Mouse (Mus musculus) G1E (cell line): ENCODE measurements around the gene Syngr4. TPM values are rescaled to one million over a fixed set of nuclear protein-coding genes. Genes with fewer than 3 reads are reported as not detected.

Experiments
- ATAC-seq: 2 replicates; pipeline ENCODE4 v1.8.0; 2016; ENCODE audit warnings: mild to moderate bottlenecking; ENCODE audit not compliant: insufficient number of reproducible peaks, poor library complexity, low FRiP score, severe bottlenecking; ENCODE audit errors: extremely low read depth
- DNase-seq: peaks from one replicate; pipeline ENCODE4 v3.0.0; 2012; ENCODE audit warnings: low spot score
- H3K27me3 ChIP-seq: 2 replicates; pipeline ENCODE4 v1.6.1; 2012; ENCODE audit warnings: mild to moderate bottlenecking, low read length, inconsistent platforms; ENCODE audit not compliant: insufficient read depth
- H3K36me3 ChIP-seq: replicated peaks from 2 replicates; pipeline ENCODE3; 2012; ENCODE audit warnings: mild to moderate bottlenecking, inconsistent platforms
- H3K4me1 ChIP-seq: 2 replicates; pipeline ENCODE4 v1.6.1; 2012; ENCODE audit warnings: low read depth, low read length, inconsistent platforms, mixed read lengths; ENCODE audit not compliant: insufficient read depth
- H3K4me3 ChIP-seq: 2 replicates; pipeline ENCODE4 v1.5.1; 2012; ENCODE audit warnings: low read depth, mild to moderate bottlenecking, inconsistent platforms, low read length, moderate library complexity, mixed read lengths
- H3K9me3 ChIP-seq: replicated peaks from 2 replicates; pipeline ENCODE4 v1.6.1; 2012; ENCODE audit warnings: inconsistent platforms
- CTCF ChIP-seq: IDR thresholded peaks from 2 replicates; pipeline ENCODE4 v1.5.1; 2012; ENCODE audit warnings: low read depth, low read length, inconsistent platforms, mixed read lengths
- GATA1 ChIP-seq: IDR thresholded peaks from 2 replicates; pipeline ENCODE4 v1.6.1; 2012; ENCODE audit warnings: borderline replicate concordance, low read length, inconsistent platforms, mixed read lengths
- GATA2 ChIP-seq: IDR thresholded peaks from 2 replicates; pipeline ENCODE4 v1.6.1; 2012; ENCODE audit warnings: low read depth, low read length, inconsistent platforms, borderline replicate concordance
- POLR2AphosphoS5 ChIP-seq: IDR thresholded peaks from 2 replicates; pipeline ENCODE4 v1.6.1; 2012; ENCODE audit warnings: low read depth, low read length, inconsistent platforms; ENCODE audit not compliant: insufficient replicate concordance
- TAL1 ChIP-seq: conservative IDR thresholded peaks from 2 replicates; pipeline ENCODE4 v1.6.1; 2012; ENCODE audit warnings: low read depth, low read length, inconsistent platforms, mixed read lengths
- polyA plus RNA-seq: library from polyadenylated mRNA; stranded (reverse); fragments of >175 nt; gene quantifications from 2 replicates; pipeline ENCODE4 v1.2.3, GENCODE M21; 2012
- total RNA-seq, 2 experiments: library from RNA; stranded (forward) in 1 of 2; stranded (reverse) in 1 of 2; fragments of 200-1000 nt in 1 of 2; fragments of >200 nt in 1 of 2; fragmentation: Nextera tagmentation in 1 of 2; gene quantifications; 2 replicates each; pipeline ENCODE4 v1.2.3; 2014 to 2017

The Syngr4 gene
- total and polyA plus RNA-seq, 3 experiments, result 6.4 to 42.5 (median 33.2) TPM

DNA sequence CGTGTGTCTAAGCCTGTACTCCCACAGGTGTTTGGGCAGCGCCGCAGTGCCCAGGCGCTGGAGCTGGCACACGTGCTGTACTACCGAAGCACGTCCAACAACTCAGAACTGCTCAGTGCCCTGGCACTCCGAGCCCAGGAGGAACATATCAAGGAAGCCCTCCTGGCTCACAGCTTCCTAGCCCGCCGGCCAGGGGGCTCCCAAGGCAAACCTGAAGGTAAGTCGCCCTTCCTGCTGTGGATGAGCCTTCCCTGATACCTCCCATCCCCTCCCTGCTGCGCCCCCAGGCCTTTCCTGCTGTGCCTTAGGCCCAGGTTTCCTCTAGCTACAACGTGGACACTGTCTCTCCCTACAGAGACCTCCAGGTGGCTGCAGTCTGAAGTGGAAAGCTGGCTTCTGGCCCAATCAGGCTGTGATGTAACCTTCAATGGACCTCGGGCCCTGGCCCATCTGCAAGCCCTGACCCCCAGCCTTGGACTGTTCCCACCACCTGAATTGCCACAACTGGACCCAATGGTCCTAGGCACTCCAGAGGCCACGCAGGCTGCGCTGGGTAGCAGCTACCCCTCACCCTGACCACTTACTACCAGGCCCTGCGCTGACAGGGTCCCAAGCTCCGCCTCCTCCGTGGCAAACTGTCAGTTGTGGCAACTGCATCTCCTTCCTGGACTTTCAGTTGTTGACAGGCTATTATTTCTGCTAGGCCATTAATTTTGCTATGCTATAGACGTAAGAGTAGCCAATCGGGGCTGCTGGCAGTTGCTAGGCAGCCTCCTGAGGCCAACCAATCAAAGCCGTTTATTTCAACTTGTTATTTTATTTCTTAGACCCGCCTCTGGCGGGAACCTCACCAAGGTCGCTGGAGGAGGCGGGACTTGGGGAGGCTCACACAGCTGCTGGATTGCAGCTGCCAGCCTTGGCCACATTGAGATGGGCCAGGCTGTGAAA lies 19.8 kb upstream of the Syngr4 start:
- TF ChIP-seq GATA1 (no peak), TAL1 (no peak), CTCF (no peak), GATA2 (no peak), POLR2AphosphoS5 (no peak)
- Histone ChIP-seq H3K4me1 (peaks cover 12% of the 10 kb centered on the region), H3K4me3 (no peak overlapping the region), H3K36me3 (peaks cover 37% of the 10 kb centered on the region), H3K27me3 (peaks cover 12% of the 10 kb centered on the region), H3K9me3 (no peaks in the 10 kb centered on the region)
- ATAC-seq, result no peak
- DNase-seq, result no peak

GRCm38 (mm10) chr7:45915011-45915410 lies 18.5 kb upstream of the Syngr4 start:
- H3K27me3 ChIP-seq, result peaks cover 5% of the 10 kb centered on the region
- DNase-seq (no peak), ATAC-seq (no peak)
- H3K9me3 ChIP-seq, result no peaks in the 10 kb centered on the region
- no peaks in the 10 kb centered on the region for H3K4me1 ChIP-seq
- H3K36me3 ChIP-seq, result peaks cover 48% of the 10 kb centered on the region
- H3K4me3 ChIP-seq, result no peak overlapping the region
- no peak for TF ChIP-seq TAL1
- no peak for TF ChIP-seq GATA1
- TF ChIP-seq POLR2AphosphoS5, result no peak
- TF ChIP-seq GATA2, result no peak
- TF ChIP-seq CTCF, result no peak

DNA sequence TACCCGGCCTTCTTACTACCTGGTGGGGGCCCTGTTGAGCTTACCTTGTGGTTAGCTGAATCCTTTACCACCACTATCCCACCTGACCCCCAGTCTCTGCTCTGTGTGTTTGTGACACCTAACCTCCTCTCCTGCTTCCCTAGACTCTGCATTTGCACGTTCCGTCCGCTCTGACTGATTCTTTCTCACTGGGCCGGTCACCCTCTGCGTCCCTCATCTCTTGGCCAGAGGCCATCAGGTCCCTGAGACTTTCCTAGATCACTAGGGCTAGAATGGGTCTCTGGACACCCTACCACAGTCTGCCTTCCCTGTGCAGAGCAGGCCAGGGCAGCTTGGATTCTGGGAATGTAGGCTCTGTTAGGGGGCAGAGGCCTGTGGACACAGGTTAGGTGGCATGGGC lies 17.6 kb upstream of the Syngr4 start:
- H3K9me3 ChIP-seq, result no peaks in the 10 kb centered on the region
- H3K4me1 ChIP-seq, result no peaks in the 10 kb centered on the region
- no peak overlapping the region for H3K4me3 ChIP-seq
- DNase-seq (no peak), ATAC-seq (no peak)
- TF ChIP-seq GATA1 (no peak), POLR2AphosphoS5 (no peak), CTCF (no peak), TAL1 (no peak), GATA2 (no peak)
- H3K27me3 ChIP-seq, result peaks cover 1% of the 10 kb centered on the region; the same call in 1 of the 2 replicates
- H3K36me3 ChIP-seq, result peaks cover 58% of the 10 kb centered on the region

GRCm38 (mm10) chr7:45909145-45909544 lies 12.6 kb upstream of the Syngr4 start:
- TF ChIP-seq TAL1 (no peak), GATA2 (no peak), CTCF (no peak), GATA1 (no peak), POLR2AphosphoS5 (no peak)
- Histone ChIP-seq H3K36me3 (peaks cover 70% of the 10 kb centered on the region), H3K4me1 (no peaks in the 10 kb centered on the region), H3K9me3 (no peaks in the 10 kb centered on the region), H3K27me3 (no peaks in the 10 kb centered on the region), H3K4me3 (no peak overlapping the region)
- DNase-seq, result no peak
- no peak for ATAC-seq

GRCm38 (mm10) chr7:45908384-45908783 lies 11.9 kb upstream of the Syngr4 start:
- Histone ChIP-seq H3K36me3 (peaks cover 64% of the 10 kb centered on the region), H3K4me1 (no peaks in the 10 kb centered on the region), H3K4me3 (no peak overlapping the region), H3K9me3 (0 out of 2 replicates have a peak, but pooled peaks cover 4% of the 10 kb centered on the region), H3K27me3 (no peaks in the 10 kb centered on the region)
- TF ChIP-seq POLR2AphosphoS5, result no peak
- TF ChIP-seq GATA1, result no peak
- no peak for TF ChIP-seq TAL1
- ATAC-seq (no peak), DNase-seq (no peak)

DNA sequence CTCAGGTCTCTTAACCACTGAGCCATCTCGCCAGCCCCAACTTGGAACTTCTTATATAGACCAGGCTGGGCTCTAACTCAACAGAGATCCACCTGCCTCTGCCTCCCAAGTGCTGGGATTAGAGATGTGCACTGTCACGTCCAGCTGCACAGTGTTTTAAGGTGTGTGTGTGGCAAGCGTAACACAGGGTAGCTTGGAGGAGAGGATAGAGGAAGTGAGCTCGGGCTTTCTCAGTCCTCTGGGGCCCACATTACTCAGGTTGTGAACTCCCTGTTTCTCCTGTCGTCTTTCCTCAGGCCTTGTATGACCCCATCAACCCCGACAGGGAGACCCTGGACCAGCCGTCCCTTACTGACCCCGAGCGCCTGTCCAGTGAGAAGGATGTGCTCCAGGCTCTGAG lies 10.1 kb upstream of the Syngr4 start:
- ATAC-seq, result no peak
- DNase-seq, result no peak
- TF ChIP-seq TAL1 (no peak), POLR2AphosphoS5 (no peak), GATA1 (no peak), CTCF (no peak), GATA2 (no peak)
- Histone ChIP-seq H3K27me3 (no peaks in the 10 kb centered on the region), H3K36me3 (peaks cover 61% of the 10 kb centered on the region), H3K9me3 (0 out of 2 replicates have a peak, but pooled peaks cover 4% of the 10 kb centered on the region), H3K4me3 (no peak overlapping the region), H3K4me1 (peaks cover 3% of the 10 kb centered on the region; the same call in 1 of the 2 replicates)
